Mouse (Mus musculus) hindbrain, embryonic 12.5 days (tissue): ENCODE results near the gene Myo18b. TPM values are rescaled to one million over a fixed set of nuclear protein-coding genes. Genes with fewer than 3 reads are reported as not detected.
A peak's percentile ranks its signal among the peaks of the same experiment; 100 is the strongest.

Experiments used
- ATAC-seq: fragments of 200-750 bp; cut with Nextera tagmentation; 2 replicates; pipeline ENCODE4 v1.8.0; 2017; ENCODE audit warnings: moderate TSS enrichment; ENCODE audit not compliant: low FRiP score
- H3K27ac ChIP-seq: fragments of 300-500 bp; sonication (generic); 2 replicates; pipeline ENCODE4 v1.5.1; 2016; ENCODE audit warnings: mild to moderate bottlenecking
- H3K27me3 ChIP-seq: fragments of 300-500 bp; sonication (generic); 2 replicates; pipeline ENCODE4 v1.6.1; 2016; ENCODE audit warnings: mild to moderate bottlenecking
- H3K36me3 ChIP-seq: fragments of 300-500 bp; sonication (generic); 2 replicates; pipeline ENCODE4 v1.6.1; 2016; ENCODE audit warnings: mild to moderate bottlenecking
- H3K4me1 ChIP-seq: fragments of 300-500 bp; sonication (generic); 2 replicates; pipeline ENCODE4 v1.6.1; 2016
- H3K4me2 ChIP-seq: fragments of 300-500 bp; sonication (generic); replicated peaks from 2 replicates; pipeline ENCODE4 v1.6.1; 2016; ENCODE audit warnings: mild to moderate bottlenecking
- H3K4me3 ChIP-seq: fragments of 300-500 bp; sonication (generic); 2 replicates; pipeline ENCODE4 v1.5.1; 2016; ENCODE audit warnings: mild to moderate bottlenecking
- H3K9ac ChIP-seq: fragments of 300-500 bp; sonication (generic); 2 replicates; pipeline ENCODE4 v1.6.1; 2016; ENCODE audit warnings: mild to moderate bottlenecking, moderate library complexity
- H3K9me3 ChIP-seq: fragments of 300-500 bp; sonication (generic); replicated peaks from 2 replicates; pipeline ENCODE4 v1.6.1; 2016; ENCODE audit warnings: mild to moderate bottlenecking
- WGBS: fragments of 180-500 bp; shearing (Covaris S2); methylation state at CpG from one replicate; pipeline ENCODE4 v1.1.7; 2016; 5-methylcytosine and 5-hydroxymethylcytosine counted together
- polyA plus RNA-seq: library from polyadenylated mRNA; unstranded; fragments of >200 nt; fragmentation: Nextera tagmentation; extraction: Ambion mirVana; gene quantifications from 2 replicates; pipeline ENCODE4 v1.2.1, GENCODE M21; 2016

Gene Myo18b
- polyA plus RNA-seq, 1 experiment from 2014 or later = 1.0 TPM

GRCm38 (mm10) chr5:112923841-112924240, 27.7 kb upstream of the Myo18b start:
- Histone ChIP-seq H3K4me2 (no peak overlapping the region), H3K9ac (no peak overlapping the region), H3K36me3 (no peaks in the 10 kb centered on the region), H3K9me3 (no peaks in the 10 kb centered on the region), H3K27ac (no peak overlapping the region), H3K4me3 (no peak overlapping the region), H3K27me3 (no peaks in the 10 kb centered on the region), H3K4me1 (peaks cover 4% of the 10 kb centered on the region; the same call in 1 of the 2 replicates)
- ATAC-seq = no peak
- WGBS = 98% methylated on average over 14 of the region's 14 CpGs

GRCm38 (mm10) chr5:112921914-112922313, 25.8 kb upstream of the Myo18b start:
- H3K9me3 ChIP-seq = no peaks in the 10 kb centered on the region
- H3K4me1 ChIP-seq = no peaks in the 10 kb centered on the region
- no peak overlapping the region for H3K4me2 ChIP-seq
- no peaks in the 10 kb centered on the region for H3K36me3 ChIP-seq
- H3K9ac ChIP-seq = no peak overlapping the region
- H3K27ac ChIP-seq = no peak overlapping the region
- no peaks in the 10 kb centered on the region for H3K27me3 ChIP-seq
- no peak overlapping the region for H3K4me3 ChIP-seq
- no peak for ATAC-seq

- Histone ChIP-seq H3K4me1 (peaks cover 6% of the 10 kb centered on the region), H3K9me3 (no peaks in the 10 kb centered on the region), H3K27ac (no peak overlapping the region), H3K9ac (no peak overlapping the region), H3K36me3 (no peaks in the 10 kb centered on the region), H3K4me3 (no peak overlapping the region), H3K27me3 (no peaks in the 10 kb centered on the region), H3K4me2 (no peak overlapping the region)
- WGBS = 53% methylated on average over 5 of the region's 5 CpGs
- ATAC-seq = no peak
These were observed 14.2 kb upstream of the Myo18b start for GRCm38 (mm10) chr5:112910381-112910780.

- Histone ChIP-seq H3K27me3 (no peaks in the 10 kb centered on the region), H3K4me1 (peaks cover 6% of the 10 kb centered on the region), H3K9me3 (no peaks in the 10 kb centered on the region), H3K27ac (no peak overlapping the region), H3K36me3 (no peaks in the 10 kb centered on the region), H3K9ac (no peak overlapping the region), H3K4me2 (no peak overlapping the region), H3K4me3 (no peak overlapping the region)
- 44% methylated on average over 2 of the region's 2 CpGs for WGBS
- ATAC-seq = no peak
These were observed 12.0 kb upstream of the Myo18b start for GRCm38 (mm10) chr5:112908169-112908614.

GRCm38 (mm10) chr5:112907504-112907903, 11.3 kb upstream of the Myo18b start:
- H3K4me3 ChIP-seq = no peak overlapping the region
- H3K27me3 ChIP-seq = no peaks in the 10 kb centered on the region
- H3K9me3 ChIP-seq = no peaks in the 10 kb centered on the region
- 70% methylated on average over 6 of the region's 6 CpGs for WGBS
- no peak overlapping the region for H3K9ac ChIP-seq
- no peak for ATAC-seq
- H3K27ac ChIP-seq = no peak overlapping the region
- H3K36me3 ChIP-seq = no peaks in the 10 kb centered on the region
- H3K4me1 ChIP-seq = peaks cover 6% of the 10 kb centered on the region
- H3K4me2 ChIP-seq = no peak overlapping the region

- Histone ChIP-seq H3K27me3 (no peaks in the 10 kb centered on the region), H3K36me3 (no peaks in the 10 kb centered on the region), H3K4me3 (no peak overlapping the region), H3K27ac (no peak overlapping the region), H3K9me3 (no peaks in the 10 kb centered on the region), H3K4me1 (0 out of 2 replicates have a peak, but pooled peaks cover 5% of the 10 kb centered on the region), H3K4me2 (no peak overlapping the region), H3K9ac (no peak overlapping the region)
- WGBS = 75% methylated on average over 5 of the region's 5 CpGs
- no peak for ATAC-seq
These were observed 2.6 kb downstream of the Myo18b start for GRCm38 (mm10) chr5:112893462-112894060.

- no peak overlapping the region for H3K9ac ChIP-seq
- H3K4me3 ChIP-seq = no peak overlapping the region
- H3K4me1 ChIP-seq = 0 out of 2 replicates have a peak, but pooled peaks cover 5% of the 10 kb centered on the region
- H3K36me3 ChIP-seq = no peaks in the 10 kb centered on the region
- no peak overlapping the region for H3K27ac ChIP-seq
- no peak for ATAC-seq
- H3K4me2 ChIP-seq = no peak overlapping the region
- H3K9me3 ChIP-seq = no peaks in the 10 kb centered on the region
- no peaks in the 10 kb centered on the region for H3K27me3 ChIP-seq
These were observed 3.8 kb downstream of the Myo18b start for GRCm38 (mm10) chr5:112892411-112892810.

GRCm38 (mm10) chr5:112888651-112889050, 7.5 kb downstream of the Myo18b start:
- Histone ChIP-seq H3K27me3 (no peaks in the 10 kb centered on the region), H3K27ac (no peak overlapping the region), H3K9me3 (no peaks in the 10 kb centered on the region), H3K4me2 (no peak overlapping the region), H3K36me3 (no peaks in the 10 kb centered on the region), H3K4me3 (no peak overlapping the region), H3K4me1 (peaks cover 16% of the 10 kb centered on the region), H3K9ac (no peak overlapping the region)
- 58% methylated on average over 7 of the region's 7 CpGs for WGBS
- ATAC-seq = no peak

GRCm38 (mm10) chr5:112886687-112887491, 9.3 kb downstream of the Myo18b start:
- peaks cover 16% of the 10 kb centered on the region for H3K4me1 ChIP-seq
- ATAC-seq = no peak
- H3K9me3 ChIP-seq = no peaks in the 10 kb centered on the region
- H3K36me3 ChIP-seq = no peaks in the 10 kb centered on the region
- 47% methylated on average over 17 of the region's 17 CpGs for WGBS
- H3K9ac ChIP-seq = no peak overlapping the region
- H3K27me3 ChIP-seq = no peaks in the 10 kb centered on the region
- no peak overlapping the region for H3K4me3 ChIP-seq
- no peak overlapping the region for H3K27ac ChIP-seq
- H3K4me2 ChIP-seq = no peak overlapping the region

GRCm38 (mm10) chr5:112877391-112878115, 18.6 kb downstream of the Myo18b start:
- H3K36me3 ChIP-seq = no peaks in the 10 kb centered on the region
- H3K4me2 ChIP-seq = no peak overlapping the region
- ATAC-seq = peak; percentile 50
- H3K4me1 ChIP-seq = peaks cover 10% of the 10 kb centered on the region
- H3K9me3 ChIP-seq = no peaks in the 10 kb centered on the region
- WGBS = 38% methylated on average over 14 of the region's 14 CpGs
- H3K27me3 ChIP-seq = peaks cover 9% of the 10 kb centered on the region; the same call in 1 of the 2 replicates
- H3K4me3 ChIP-seq = no peak overlapping the region
- H3K9ac ChIP-seq = no peak overlapping the region
- 0 out of 2 replicates have a peak overlapping the region, but pooled peaks have one; percentile 0 for H3K27ac ChIP-seq

- H3K27me3 ChIP-seq = peaks cover 9% of the 10 kb centered on the region
- 45% methylated on average over 4 of the region's 4 CpGs for WGBS
- ATAC-seq = no peak
These were observed 19.2 kb downstream of the Myo18b start for GRCm38 (mm10) chr5:112876846-112877390.

GRCm38 (mm10) chr5:112872999-112873398, 23.2 kb downstream of the Myo18b start:
- H3K9me3 ChIP-seq = no peaks in the 10 kb centered on the region
- no peak overlapping the region for H3K4me2 ChIP-seq
- no peak overlapping the region for H3K4me3 ChIP-seq
- no peak overlapping the region for H3K9ac ChIP-seq
- no peaks in the 10 kb centered on the region for H3K36me3 ChIP-seq
- peaks cover 16% of the 10 kb centered on the region for H3K27me3 ChIP-seq
- no peak overlapping the region for H3K27ac ChIP-seq
- ATAC-seq = no peak
- H3K4me1 ChIP-seq = peaks cover 4% of the 10 kb centered on the region
- WGBS = 74% methylated on average over 6 of the region's 6 CpGs

More at GRCm38 (mm10) chr5:112876846-112877390, 19.2 kb downstream of the Myo18b start:
- peaks cover 10% of the 10 kb centered on the region for H3K4me1 ChIP-seq
- H3K36me3 ChIP-seq = no peaks in the 10 kb centered on the region
- no peak overlapping the region for H3K4me3 ChIP-seq
- no peaks in the 10 kb centered on the region for H3K9me3 ChIP-seq
- no peak overlapping the region for H3K9ac ChIP-seq
- no peak overlapping the region for H3K4me2 ChIP-seq
- H3K27ac ChIP-seq = 0 out of 2 replicates have a peak overlapping the region, but pooled peaks have one; percentile 0
